Mouse (Mus musculus) testis, adult 2 months (tissue): Measurements from ENCODE around the gene Rsad1. TPM values are rescaled to one million over a fixed set of nuclear protein-coding genes. Genes with fewer than 3 reads are reported as not detected.

Experiments used
- H3K27ac ChIP-seq: fragments of 200-500 bp; 2 replicates; pipeline ENCODE4 v1.5.1; 2012; ENCODE audit warnings: low read depth, low read length; ENCODE audit not compliant: control insufficient read depth, insufficient read depth
- H3K27me3 ChIP-seq: fragments of 200-500 bp; 2 replicates; pipeline ENCODE4 v1.6.1; 2012; ENCODE audit warnings: mild to moderate bottlenecking, low read length, moderate library complexity; ENCODE audit not compliant: control insufficient read depth, insufficient read depth
- H3K36me3 ChIP-seq: fragments of 200-500 bp; 2 replicates; pipeline ENCODE4 v1.6.1; 2012; ENCODE audit warnings: mild to moderate bottlenecking, low read length; ENCODE audit not compliant: control insufficient read depth, insufficient read depth
- H3K4me1 ChIP-seq: fragments of 200-500 bp; 2 replicates; pipeline ENCODE4 v1.6.1; 2012; ENCODE audit warnings: low read length; ENCODE audit not compliant: control insufficient read depth, insufficient read depth
- H3K4me3 ChIP-seq: fragments of 200-500 bp; 2 replicates; pipeline ENCODE4 v1.5.1; 2012; ENCODE audit warnings: low read depth, mild to moderate bottlenecking, low read length, moderate library complexity, mixed read lengths; ENCODE audit not compliant: control insufficient read depth
- CTCF ChIP-seq: fragments of 200-500 bp; IDR thresholded peaks from 2 replicates; pipeline ENCODE4 v1.5.1; 2012; ENCODE audit warnings: low read depth, mild to moderate bottlenecking, inconsistent platforms, low read length, moderate library complexity; ENCODE audit not compliant: control insufficient read depth, insufficient read depth, insufficient replicate concordance
- POLR2A ChIP-seq: fragments of 200-500 bp; IDR thresholded peaks from 2 replicates; pipeline ENCODE4 v1.6.1; 2012; ENCODE audit warnings: low read depth, mild to moderate bottlenecking, inconsistent platforms, low read length, moderate library complexity; ENCODE audit not compliant: control insufficient read depth
- polyA plus RNA-seq: library from polyadenylated mRNA; depleted of rRNA; stranded (reverse); fragments of >200 nt; gene quantifications from 2 replicates; pipeline ENCODE4 v1.2.3, GENCODE M21; 2012

The Rsad1 gene
- polyA plus RNA-seq, 1 experiment, result 5.1 TPM

- Histone ChIP-seq H3K4me3 (peak overlapping the region; percentile 19; the same call in 1 of the 2 replicates), H3K27me3 (no peaks in the 10 kb centered on the region), H3K4me1 (peaks cover 16% of the 10 kb centered on the region), H3K27ac (no peak overlapping the region), H3K36me3 (no peaks in the 10 kb centered on the region)
- no peak for TF ChIP-seq POLR2A
- no peak for TF ChIP-seq CTCF
Observed at GRCm38 (mm10) chr11:94565151-94565479, 16.1 kb upstream of the Rsad1 start.

GRCm38 (mm10) chr11:94564437-94565150, 15.5 kb upstream of the Rsad1 start, which contains the start of gene Chad:
Chad (plus strand) TSS chr11:94565047.
- no peaks in the 10 kb centered on the region for H3K27me3 ChIP-seq
- H3K4me3 ChIP-seq, result peak within 1 kb of the TSS; percentile 19
- H3K36me3 ChIP-seq, result no peaks in the 10 kb centered on the region
- peaks cover 16% of the 10 kb centered on the region for H3K4me1 ChIP-seq
- TF ChIP-seq CTCF (no peak), POLR2A (no peak)
- no peak within 1 kb of the TSS for H3K27ac ChIP-seq

- no peak overlapping the region for H3K4me3 ChIP-seq
- H3K27me3 ChIP-seq, result no peaks in the 10 kb centered on the region
- H3K36me3 ChIP-seq, result no peaks in the 10 kb centered on the region
- TF ChIP-seq POLR2A (no peak), CTCF (no peak)
- peaks cover 16% of the 10 kb centered on the region for H3K4me1 ChIP-seq
- no peak overlapping the region for H3K27ac ChIP-seq
Observed at GRCm38 (mm10) chr11:94563821-94564220, 14.8 kb upstream of the Rsad1 start.

- Histone ChIP-seq H3K36me3 (no peaks in the 10 kb centered on the region), H3K27me3 (no peaks in the 10 kb centered on the region), H3K27ac (no peak overlapping the region), H3K4me1 (peaks cover 16% of the 10 kb centered on the region), H3K4me3 (no peak overlapping the region)
- TF ChIP-seq POLR2A (no peak), CTCF (no peak)
Observed at GRCm38 (mm10) chr11:94563383-94563782, 14.3 kb upstream of the Rsad1 start.

- no peak for TF ChIP-seq CTCF
- no peak for TF ChIP-seq POLR2A
- Histone ChIP-seq H3K27ac (no peak overlapping the region), H3K4me3 (no peak overlapping the region), H3K4me1 (no peaks in the 10 kb centered on the region), H3K27me3 (no peaks in the 10 kb centered on the region), H3K36me3 (no peaks in the 10 kb centered on the region)
Observed at GRCm38 (mm10) chr11:94558226-94558625, 9.2 kb upstream of the Rsad1 start.

- no peaks in the 10 kb centered on the region for H3K27me3 ChIP-seq
Observed at GRCm38 (mm10) chr11:94550442-94550744, 1.3 kb upstream of the Rsad1 start.

GRCm38 (mm10) chr11:94549691-94550441, 811 bp upstream of the Rsad1 start:
- Histone ChIP-seq H3K4me3 (peak overlapping the region; percentile 97), H3K27ac (peak overlapping the region; percentile 93), H3K4me1 (peaks cover 19% of the 10 kb centered on the region), H3K36me3 (no peaks in the 10 kb centered on the region), H3K27me3 (no peaks in the 10 kb centered on the region)
- TF ChIP-seq POLR2A (no peak), CTCF (no peak)

More at GRCm38 (mm10) chr11:94550442-94550744, 1.3 kb upstream of the Rsad1 start:
- Histone ChIP-seq H3K27ac (peak overlapping the region; percentile 33; the same call in 1 of the 2 replicates), H3K4me1 (peaks cover 19% of the 10 kb centered on the region), H3K4me3 (no peak overlapping the region), H3K36me3 (no peaks in the 10 kb centered on the region)
- TF ChIP-seq CTCF, result no peak
- no peak for TF ChIP-seq POLR2A
